Mouse (Mus musculus): Measurements from ENCODE around the gene Crocc. TPM values are rescaled to one million over a fixed set of nuclear protein-coding genes. Genes with fewer than 3 reads are reported as not detected.

Gene Crocc
- total RNA-seq, 2 experiments from 2014 or later, result 7.0 to 8.0 TPM

- no peak for ATAC-seq (replicated peaks; ENCODE audit: poor library complexity, severe bottlenecking)
Measured at GRCm38 (mm10) chr4:141068655-141069054, 8.3 kb upstream of the Crocc start.

- ATAC-seq (replicated peaks; ENCODE audit: poor library complexity, severe bottlenecking), result no peak
Measured at GRCm38 (mm10) chr4:141067516-141068046, 7.2 kb upstream of the Crocc start.

GRCm38 (mm10) chr4:141066709-141067515 is 6.6 kb upstream of the Crocc start:
- no peak for ATAC-seq (replicated peaks; ENCODE audit: poor library complexity, severe bottlenecking)

GRCm38 (mm10) chr4:141065123-141065522 is 4.8 kb upstream of the Crocc start:
- ATAC-seq (replicated peaks; ENCODE audit: poor library complexity, severe bottlenecking), result peak; percentile 47

GRCm38 (mm10) chr4:141064104-141064659 is 3.8 kb upstream of the Crocc start:
- no peak for ATAC-seq (replicated peaks; ENCODE audit: poor library complexity, severe bottlenecking)

- ATAC-seq (replicated peaks; ENCODE audit: poor library complexity, severe bottlenecking), result peak; percentile 13; the same call in 1 of the 2 replicates
Measured at GRCm38 (mm10) chr4:141059616-141060425, 529 bp downstream of the Crocc start.

GRCm38 (mm10) chr4:141058835-141059234 is 1.5 kb downstream of the Crocc start:
- ATAC-seq (replicated peaks; ENCODE audit: poor library complexity, severe bottlenecking), result no peak

GRCm38 (mm10) chr4:141056970-141057369 is 3.4 kb downstream of the Crocc start:
- ATAC-seq (replicated peaks; ENCODE audit: poor library complexity, severe bottlenecking), result no peak

GRCm38 (mm10) chr4:141053568-141054161 is 6.7 kb downstream of the Crocc start:
- no peak for ATAC-seq (replicated peaks; ENCODE audit: poor library complexity, severe bottlenecking)

- no peak for ATAC-seq (replicated peaks; ENCODE audit: poor library complexity, severe bottlenecking)
Measured at GRCm38 (mm10) chr4:141053138-141053537, 7.2 kb downstream of the Crocc start.

- no peak for ATAC-seq (replicated peaks; ENCODE audit: poor library complexity, severe bottlenecking)
Measured at GRCm38 (mm10) chr4:141052442-141052841, 7.9 kb downstream of the Crocc start.

- ATAC-seq (replicated peaks; ENCODE audit: poor library complexity, severe bottlenecking), result no peak
Measured at GRCm38 (mm10) chr4:141049476-141049835, 10.9 kb downstream of the Crocc start.

GRCm38 (mm10) chr4:141048810-141049475 is 11.4 kb downstream of the Crocc start:
- no peak for ATAC-seq (replicated peaks; ENCODE audit: poor library complexity, severe bottlenecking)

GRCm38 (mm10) chr4:141044816-141045215 is 15.5 kb downstream of the Crocc start:
- peak; percentile 79 for ATAC-seq (replicated peaks; ENCODE audit: poor library complexity, severe bottlenecking)

- no peak for ATAC-seq (replicated peaks; ENCODE audit: poor library complexity, severe bottlenecking)
Measured at GRCm38 (mm10) chr4:141041117-141041516, 19.2 kb downstream of the Crocc start.

GRCm38 (mm10) chr4:141033606-141034549 is 26.5 kb downstream of the Crocc start:
- ATAC-seq (replicated peaks; ENCODE audit: poor library complexity, severe bottlenecking), result 0 out of 2 replicates have a peak, but pooled peaks have one; percentile 6

- ATAC-seq (replicated peaks; ENCODE audit: poor library complexity, severe bottlenecking), result peak; percentile 89
Measured at GRCm38 (mm10) chr4:141031733-141032132, 28.6 kb downstream of the Crocc start.

GRCm38 (mm10) chr4:141030541-141031206 is 29.7 kb downstream of the Crocc start:
- ATAC-seq (replicated peaks; ENCODE audit: poor library complexity, severe bottlenecking), result no peak
